ENCODE assay signal across 9 mouse cellular contexts in genomic region chrX:74425195-74425594, GRCm38 (mm10). TPM values are rescaled to one million over a fixed set of nuclear protein-coding genes. Genes with fewer than 3 reads are reported as not detected.
A peak's percentile ranks its signal among the peaks of the same experiment; 100 is the strongest.
DNase-seq lines count a peak whose midpoint lies in the region; ATAC-seq and TF ChIP-seq lines count a peak whose summit lies in the region.
"Had no signal": no experiment of that assay in that cellular context is flagged by ENCODE, and none has a peak within 500 bp of the region (broad histone marks: within the 10 kb centered on the region; RNA-seq: fewer than 3 reads in every experiment).

No protein-coding gene starts in this region.

- peak; percentile 19 for DNase-seq in gastrocnemius, adult 18-20 months (ENCODE audit: low spot score)
- no peak for DNase-seq in gastrocnemius, postnatal 10 days
- peak; percentile 16 for DNase-seq in kidney, postnatal 14 days
- DNase-seq in monocyte, adult 2 months (ENCODE audit: low read depth in 1 of 2, low spot score in 2 of 2), result peak; percentile 40 to 48
- no peak for DNase-seq in right cerebral cortex, postnatal 10 days (ENCODE audit: low spot score in 2 of 2)
- DNase-seq in layer of hippocampus, adult 2 months (ENCODE audit: low spot score in 2 of 2), result no peak

- no peak for TF ChIP-seq CTCF in layer of hippocampus, adult 2 months (conservative IDR thresholded peaks at IDR 0.05)

- H3K4me3 ChIP-seq in brown adipose tissue, adult 24 weeks (ENCODE audit: insufficient read depth, low read depth, low read length), result peak overlapping the region; percentile 11
- no peak overlapping the region for H3K4me3 ChIP-seq in layer of hippocampus, adult 2 months
- H3K4me3 ChIP-seq: midbrain, embryonic 12.5 days had no signal

- H3K27ac ChIP-seq in brown adipose tissue, adult 24 weeks (replicated peaks; ENCODE audit: low read depth, low read length), result peak overlapping the region; percentile 99
- H3K27ac ChIP-seq in layer of hippocampus, adult 2 months, result no peak overlapping the region
- H3K27ac ChIP-seq: midbrain, embryonic 12.5 days had no signal

- H3K4me1 ChIP-seq in brown adipose tissue, adult 24 weeks (ENCODE audit: control insufficient read depth, insufficient read depth, insufficient read length, low read length), result no peaks in the 10 kb centered on the region

- no peak for ATAC-seq in inflammation-experienced regulatory T-cells, adult 6 months

RNA-seq across cellular contexts. Expression of gene G6pdx, which starts 3.8 kb away (rescaled TPM):
- total RNA-seq in gastrocnemius, adult 18-20 months (2021), result 1 to 10 TPM; 2.6 to 3.8 TPM
- total RNA-seq in gastrocnemius, postnatal 10 days (2021), result 1 to 10 TPM; 6.9 to 8.2 TPM
- 221 and 233 TPM in 2 replicates for polyA plus RNA-seq in brown adipose tissue, adult 24 weeks (2012; ENCODE audit: insufficient read depth, insufficient read length, missing spikeins)
- 10 to 100 TPM; 25.4 to 32.9 (median 31.4) TPM for polyA plus RNA-seq in inflammation-experienced regulatory T-cells, adult 6 months (2017; shearing (Covaris generic))
- total RNA-seq in layer of hippocampus, adult 2 months (2021), result 10 to 100 TPM; 27.1 to 30.2 TPM

RNA-seq across cellular contexts. Expression of gene Ikbkg, which starts 32.1 kb away (rescaled TPM):
- 10 to 100 TPM; 19.6 to 23.1 TPM for total RNA-seq in gastrocnemius, adult 18-20 months (2021)
- total RNA-seq in gastrocnemius, postnatal 10 days (2021), result 10 to 100 TPM; 25.1 to 27.5 TPM
- polyA plus RNA-seq in brown adipose tissue, adult 24 weeks (2012; ENCODE audit: insufficient read depth, insufficient read length, missing spikeins), result 17.2 and 19.9 TPM in 2 replicates
- 10 to 100 TPM; 34.9 to 43.6 (median 39.3) TPM for polyA plus RNA-seq in inflammation-experienced regulatory T-cells, adult 6 months (2017; shearing (Covaris generic))
- total RNA-seq in layer of hippocampus, adult 2 months (2021), result 10 to 100 TPM; 49.9 to 51.7 TPM

RNA-seq across cellular contexts. Expression of gene Fam3a, which starts 32.1 kb away (rescaled TPM):
- total RNA-seq in gastrocnemius, adult 18-20 months (2021), result 10 to 100 TPM; 13.4 to 16.7 TPM
- total RNA-seq in gastrocnemius, postnatal 10 days (2021), result 10 to 100 TPM; 18.3 to 18.4 TPM
- 17.3 and 20.5 TPM in 2 replicates for polyA plus RNA-seq in brown adipose tissue, adult 24 weeks (2012; ENCODE audit: insufficient read depth, insufficient read length, missing spikeins)
- polyA plus RNA-seq in inflammation-experienced regulatory T-cells, adult 6 months (2017; shearing (Covaris generic)), result 10 to 100 TPM; 15.0 to 30.8 (median 30.5) TPM
- total RNA-seq in layer of hippocampus, adult 2 months (2021), result 10 to 100 TPM; 18.3 to 23.8 TPM

RNA-seq across cellular contexts. Expression of gene Slc10a3, which starts 52.0 kb away (rescaled TPM):
- total RNA-seq in gastrocnemius, adult 18-20 months (2021), result 1 to 10 TPM; 1.9 to 3.8 TPM
- total RNA-seq in gastrocnemius, postnatal 10 days (2021), result 1 to 10 TPM; 4.8 to 5.6 TPM
- polyA plus RNA-seq in brown adipose tissue, adult 24 weeks (2012; ENCODE audit: insufficient read depth, insufficient read length, missing spikeins), result 6.3 and 7.3 TPM in 2 replicates
- polyA plus RNA-seq in inflammation-experienced regulatory T-cells, adult 6 months (2017; shearing (Covaris generic)), result 10 to 100 TPM; 18.1 to 31.3 (median 27.1) TPM
- total RNA-seq in layer of hippocampus, adult 2 months (2021), result 1 to 10 TPM; 2.8 to 3.1 TPM

RNA-seq across cellular contexts. Expression of gene Ubl4a, which starts 52.2 kb away (rescaled TPM):
- 10 to 100 TPM; 55.7 to 58.4 TPM for total RNA-seq in gastrocnemius, adult 18-20 months (2021)
- 10 to 100 TPM; 51.1 to 51.7 TPM for total RNA-seq in gastrocnemius, postnatal 10 days (2021)
- polyA plus RNA-seq in brown adipose tissue, adult 24 weeks (2012; ENCODE audit: insufficient read depth, insufficient read length, missing spikeins), result 48.6 and 54.3 TPM in 2 replicates
- polyA plus RNA-seq in inflammation-experienced regulatory T-cells, adult 6 months (2017; shearing (Covaris generic)), result 10 to 100 TPM; 40.7 to 90.2 (median 68.6) TPM
- total RNA-seq in layer of hippocampus, adult 2 months (2021), result 10 to 100 TPM; 61.1 to 65.1 TPM

Comparison
In these comparisons a context has a peak if more than half of its experiments do, and no peak if none do; other contexts are left out.
1. DNase-seq: peak in gastrocnemius, adult 18-20 months (single experiment), kidney, postnatal 14 days (single experiment) and monocyte, adult 2 months (2 of 2); none in gastrocnemius, postnatal 10 days (single experiment), right cerebral cortex, postnatal 10 days (0 of 2) and layer of hippocampus, adult 2 months (0 of 2).